Mouse (Mus musculus) forebrain, embryonic 11.5 days (tissue): ENCODE measurements around the gene Hist2h2be. TPM values are rescaled to one million over a fixed set of nuclear protein-coding genes. Genes with fewer than 3 reads are reported as not detected.
A peak's percentile ranks its signal among the peaks of the same experiment; 100 is the strongest.

Experiments
- ATAC-seq: fragments of 200-750 bp; cut with Nextera tagmentation; replicated peaks from 2 replicates; pipeline ENCODE4 v1.8.0; 2017; ENCODE audit warnings: moderate TSS enrichment; ENCODE audit not compliant: low FRiP score
- DNase-seq: peaks from one replicate; pipeline ENCODE4 v3.0.0-alpha.2; 2017; ENCODE audit warnings: low spot score
- H3K27ac ChIP-seq: fragments of 300-500 bp; sonication (generic); 2 replicates; pipeline ENCODE4 v1.5.1; 2014; ENCODE audit warnings: low read depth, low read length
- H3K27me3 ChIP-seq: fragments of 300-500 bp; sonication (generic); 2 replicates; pipeline ENCODE4 v1.6.1; 2014; ENCODE audit warnings: mild to moderate bottlenecking, low read length, mixed read lengths; ENCODE audit not compliant: control insufficient read depth, insufficient read depth
- H3K36me3 ChIP-seq: fragments of 300-500 bp; sonication (generic); 2 replicates; pipeline ENCODE4 v1.6.1; 2014; ENCODE audit warnings: mild to moderate bottlenecking, low read length, moderate library complexity, mixed read lengths; ENCODE audit not compliant: control insufficient read depth, insufficient read depth
- H3K4me1 ChIP-seq: fragments of 300-500 bp; sonication (generic); replicated peaks from 2 replicates; pipeline ENCODE4 v1.6.1; 2014; ENCODE audit warnings: low read length, mixed read lengths; ENCODE audit not compliant: control insufficient read depth, insufficient read depth
- H3K4me2 ChIP-seq: fragments of 300-500 bp; sonication (generic); 2 replicates; pipeline ENCODE4 v1.6.1; 2014; ENCODE audit warnings: low read depth, mild to moderate bottlenecking, low read length, moderate library complexity, mixed read lengths; ENCODE audit not compliant: severe bottlenecking
- H3K4me3 ChIP-seq: fragments of 300-500 bp; sonication (generic); 2 replicates; pipeline ENCODE4 v1.5.1; 2014; ENCODE audit warnings: low read depth, low read length
- H3K9ac ChIP-seq: fragments of 300-500 bp; sonication (generic); 2 replicates; pipeline ENCODE4 v1.6.1; 2014; ENCODE audit warnings: low read length
- H3K9me3 ChIP-seq: fragments of 300-500 bp; sonication (generic); 2 replicates; pipeline ENCODE4 v1.6.1; 2016; ENCODE audit warnings: low read length, mixed read lengths; ENCODE audit not compliant: control insufficient read depth
- WGBS: fragments of 180-500 bp; shearing (Covaris S2); extraction: QIAGEN DNeasy Blood & Tissue Kit; methylation state at CpG from one replicate; pipeline ENCODE4 v1.1.7; 2014; 5-methylcytosine and 5-hydroxymethylcytosine counted together
- polyA plus RNA-seq: library from polyadenylated mRNA; unstranded; fragments of >200 nt; fragmentation: Nextera tagmentation; extraction: Ambion mirVana; gene quantifications from 2 replicates; pipeline ENCODE4 v1.2.1, GENCODE M21; 2014

Gene Hist2h2be
- polyA plus RNA-seq, 1 experiment from 2014 or later: 15.8 TPM

- H3K27ac ChIP-seq: no peak overlapping the region
- H3K27me3 ChIP-seq: no peaks in the 10 kb centered on the region
- no peak overlapping the region for H3K4me2 ChIP-seq
- H3K36me3 ChIP-seq: peaks cover 5% of the 10 kb centered on the region; the same call in 1 of the 2 replicates
- 77% methylated on average over 2 of the region's 2 CpGs for WGBS
- no peak overlapping the region for H3K9ac ChIP-seq
- DNase-seq (no peak), ATAC-seq (no peak)
- H3K4me3 ChIP-seq: no peak overlapping the region
- peaks cover 13% of the 10 kb centered on the region for H3K4me1 ChIP-seq
- H3K9me3 ChIP-seq: no peaks in the 10 kb centered on the region
These were observed 42.0 kb upstream of the Hist2h2be start for GRCm38 (mm10) chr3:96178902-96179301.

GRCm38 (mm10) chr3:96179531-96179930, 41.4 kb upstream of the Hist2h2be start:
- Histone ChIP-seq H3K36me3 (peaks cover 5% of the 10 kb centered on the region; the same call in 1 of the 2 replicates), H3K27me3 (no peaks in the 10 kb centered on the region), H3K4me3 (no peak overlapping the region), H3K27ac (no peak overlapping the region), H3K9ac (no peak overlapping the region), H3K9me3 (no peaks in the 10 kb centered on the region), H3K4me1 (peaks cover 11% of the 10 kb centered on the region), H3K4me2 (no peak overlapping the region)
- 68% methylated on average over 4 of the region's 4 CpGs for WGBS
- ATAC-seq (no peak), DNase-seq (no peak)

GRCm38 (mm10) chr3:96180727-96181477, 40.0 kb upstream of the Hist2h2be start, which contains the start of gene Sv2a:
TSS of gene Sv2a (plus strand) at chr3:96181151.
- Histone ChIP-seq H3K27ac (no peak within 1 kb of the TSS; the same call in 1 of the 2 replicates), H3K27me3 (no peaks in the 10 kb centered on the region), H3K9ac (peak within 1 kb of the TSS; percentile 70), H3K36me3 (peaks cover 5% of the 10 kb centered on the region; the same call in 1 of the 2 replicates), H3K4me2 (peak within 1 kb of the TSS; percentile 89), H3K4me1 (peaks cover 7% of the 10 kb centered on the region), H3K4me3 (peak within 1 kb of the TSS; percentile 41), H3K9me3 (no peaks in the 10 kb centered on the region)
- DNase-seq: peak; percentile 73
- under 1% methylated on average over 21 of the region's 23 CpGs for WGBS
- peak; percentile 58; the same call in 1 of the 2 replicates for ATAC-seq

GRCm38 (mm10) chr3:96181510-96182381, 39.2 kb upstream of the Hist2h2be start:
- DNase-seq (no peak), ATAC-seq (peak; percentile 61; the same call in 1 of the 2 replicates)
- Histone ChIP-seq H3K27ac (no peak overlapping the region), H3K9me3 (no peaks in the 10 kb centered on the region), H3K27me3 (no peaks in the 10 kb centered on the region), H3K9ac (peak overlapping the region; percentile 70), H3K4me2 (peak overlapping the region; percentile 89; the same call in 1 of the 2 replicates), H3K36me3 (peaks cover 3% of the 10 kb centered on the region; the same call in 1 of the 2 replicates), H3K4me1 (peaks cover 7% of the 10 kb centered on the region), H3K4me3 (peak overlapping the region; percentile 41)
- 35% methylated on average over 12 of the region's 12 CpGs for WGBS

GRCm38 (mm10) chr3:96182382-96182776, 38.5 kb upstream of the Hist2h2be start:
- Histone ChIP-seq H3K4me2 (no peak overlapping the region), H3K27ac (no peak overlapping the region), H3K4me3 (no peak overlapping the region), H3K9me3 (no peaks in the 10 kb centered on the region), H3K4me1 (peaks cover 7% of the 10 kb centered on the region), H3K36me3 (peaks cover 3% of the 10 kb centered on the region; the same call in 1 of the 2 replicates), H3K27me3 (no peaks in the 10 kb centered on the region), H3K9ac (no peak overlapping the region)
- DNase-seq (no peak), ATAC-seq (no peak)
- WGBS: 34% methylated on average over 4 of the region's 4 CpGs

- Histone ChIP-seq H3K4me2 (no peak overlapping the region), H3K36me3 (no peaks in the 10 kb centered on the region), H3K27ac (no peak overlapping the region), H3K9me3 (no peaks in the 10 kb centered on the region), H3K9ac (no peak overlapping the region), H3K4me3 (no peak overlapping the region), H3K4me1 (peaks cover 7% of the 10 kb centered on the region), H3K27me3 (no peaks in the 10 kb centered on the region)
- DNase-seq (no peak), ATAC-seq (no peak)
- 69% methylated on average over 12 of the region's 12 CpGs for WGBS
These were observed 27.9 kb upstream of the Hist2h2be start for GRCm38 (mm10) chr3:96192977-96193376.

GRCm38 (mm10) chr3:96194966-96195365, 26.0 kb upstream of the Hist2h2be start:
- no peak overlapping the region for H3K4me2 ChIP-seq
- 86% methylated on average over 10 of the region's 10 CpGs for WGBS
- H3K9ac ChIP-seq: no peak overlapping the region
- no peak for DNase-seq
- peaks cover 7% of the 10 kb centered on the region for H3K4me1 ChIP-seq
- H3K4me3 ChIP-seq: no peak overlapping the region
- no peaks in the 10 kb centered on the region for H3K9me3 ChIP-seq
- no peaks in the 10 kb centered on the region for H3K27me3 ChIP-seq
- H3K27ac ChIP-seq: no peak overlapping the region
- ATAC-seq: no peak
- H3K36me3 ChIP-seq: no peaks in the 10 kb centered on the region

DNA sequence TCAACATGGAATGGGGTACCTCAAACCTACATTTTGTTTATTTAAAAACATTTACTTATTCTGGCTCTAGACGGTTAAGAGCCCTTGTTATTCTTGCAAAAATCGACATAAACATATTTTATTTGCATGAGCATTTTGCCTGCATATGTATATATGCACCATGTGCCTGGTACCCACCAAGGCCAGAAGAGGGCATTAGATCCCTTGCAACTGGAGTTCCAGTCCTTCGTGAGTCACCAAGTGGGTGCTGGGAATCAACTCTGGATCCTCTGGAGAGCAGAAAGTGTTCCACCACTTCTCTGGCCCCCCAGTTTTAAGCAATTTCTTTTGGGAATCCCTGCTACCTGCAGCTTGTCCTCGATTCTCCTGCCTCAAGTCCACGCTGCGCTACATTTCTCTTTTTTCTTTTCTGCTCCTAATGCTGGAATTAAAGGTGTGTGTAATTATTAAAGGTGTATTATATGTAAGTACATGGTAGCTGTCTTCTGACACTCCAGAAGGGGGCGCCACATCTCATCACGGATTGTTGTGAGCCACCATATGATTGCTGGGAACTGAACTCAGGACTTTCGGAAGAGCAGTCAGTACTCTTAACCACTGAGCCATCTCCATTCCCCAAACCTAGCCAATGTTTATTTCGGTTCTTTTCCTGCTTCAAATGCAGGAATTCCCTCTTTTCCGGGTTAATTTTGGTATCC, 25.2 kb upstream of the Hist2h2be start:
- Histone ChIP-seq H3K36me3 (no peaks in the 10 kb centered on the region), H3K27ac (no peak overlapping the region), H3K9me3 (no peaks in the 10 kb centered on the region), H3K4me3 (no peak overlapping the region), H3K4me1 (peaks cover 7% of the 10 kb centered on the region), H3K9ac (no peak overlapping the region), H3K4me2 (no peak overlapping the region), H3K27me3 (no peaks in the 10 kb centered on the region)
- 89% methylated on average over 11 of the region's 11 CpGs for WGBS
- ATAC-seq: no peak
- no peak for DNase-seq
